Mouse (Mus musculus): ENCODE results near the gene Pik3cg. TPM values are rescaled to one million over a fixed set of nuclear protein-coding genes. Genes with fewer than 3 reads are reported as not detected.
A peak's percentile ranks its signal among the peaks of the same experiment; 100 is the strongest.
"Not testable (repeated sequence)": the region's sequence is repeated elsewhere in the genome, so short reads cannot be mapped to it uniquely, and the experiment has no call there.

Gene Pik3cg
- 2.9 and 3.7 TPM in 2 replicates for polyA plus RNA-seq (2014; fragmentation: Nextera tagmentation; extraction: Ambion mirVana)

- WGBS, result 45% methylated on average over 22 of the region's 22 CpGs
- Histone ChIP-seq H3K27ac (ENCODE audit: low read depth) (no peak within 1 kb of the TSS; the same call in 1 of the 2 replicates), H3K9ac (ENCODE audit: low read length) (no peak within 1 kb of the TSS), H3K36me3 (ENCODE audit: control insufficient read depth, insufficient read depth, low read length) (no peaks in the 10 kb centered on the region), H3K4me3 (ENCODE audit: low read depth, low read length) (peak within 1 kb of the TSS; percentile 12; the same call in 1 of the 2 replicates), H3K4me1 (replicated peaks; ENCODE audit: control insufficient read depth, insufficient read depth, low read length) (no peaks in the 10 kb centered on the region; the same call in 1 of the 2 replicates), H3K27me3 (replicated peaks; ENCODE audit: control insufficient read depth, insufficient read depth, low read length) (no peaks in the 10 kb centered on the region), H3K9me3 (ENCODE audit: control insufficient read depth, low read length) (no peaks in the 10 kb centered on the region), H3K4me2 (ENCODE audit: low read length) (peak within 1 kb of the TSS; percentile 38)
- ATAC-seq (replicated peaks; ENCODE audit: low FRiP score, low TSS enrichment, low read depth), result no peak
- DNase-seq (ENCODE audit: low spot score), result peak; percentile 65
These were observed at the start of gene Pik3cg for GRCm38 (mm10) chr12:32207948-32208891. Gene Pik3cg (minus strand): TSS chr12:32208659.

GRCm38 (mm10) chr12:32248483-32248882 is 40.0 kb upstream of the Pik3cg start:
- DNase-seq (ENCODE audit: low spot score) (no peak), ATAC-seq (replicated peaks; ENCODE audit: low FRiP score, low TSS enrichment, low read depth) (no peak)
- WGBS, result 46% methylated on average over 2 of the region's 2 CpGs
- H3K9me3 ChIP-seq (ENCODE audit: control insufficient read depth, low read length), result no peaks in the 10 kb centered on the region
- H3K4me1 ChIP-seq (replicated peaks; ENCODE audit: control insufficient read depth, insufficient read depth, low read length), result no peaks in the 10 kb centered on the region
- H3K27me3 ChIP-seq (replicated peaks; ENCODE audit: control insufficient read depth, insufficient read depth, low read length), result no peaks in the 10 kb centered on the region
- no peak overlapping the region for H3K27ac ChIP-seq (ENCODE audit: low read depth)
- H3K4me2 ChIP-seq (ENCODE audit: low read length), result no peak overlapping the region
- H3K4me3 ChIP-seq (ENCODE audit: low read depth, low read length), result no peak overlapping the region
- no peak overlapping the region for H3K9ac ChIP-seq (ENCODE audit: low read length)
- no peaks in the 10 kb centered on the region for H3K36me3 ChIP-seq (ENCODE audit: control insufficient read depth, insufficient read depth, low read length)

GRCm38 (mm10) chr12:32245566-32246233 is 37.2 kb upstream of the Pik3cg start:
- no peak overlapping the region for H3K4me2 ChIP-seq (ENCODE audit: low read length)
- H3K36me3 ChIP-seq (ENCODE audit: control insufficient read depth, insufficient read depth, low read length), result no peaks in the 10 kb centered on the region
- no peaks in the 10 kb centered on the region for H3K27me3 ChIP-seq (replicated peaks; ENCODE audit: control insufficient read depth, insufficient read depth, low read length)
- ATAC-seq (replicated peaks; ENCODE audit: low FRiP score, low TSS enrichment, low read depth) (no peak), DNase-seq (ENCODE audit: low spot score) (no peak)
- 47% methylated on average over 5 of the region's 5 CpGs for WGBS
- no peaks in the 10 kb centered on the region for H3K9me3 ChIP-seq (ENCODE audit: control insufficient read depth, low read length)
- H3K4me1 ChIP-seq (replicated peaks; ENCODE audit: control insufficient read depth, insufficient read depth, low read length), result no peaks in the 10 kb centered on the region
- H3K9ac ChIP-seq (ENCODE audit: low read length), result no peak overlapping the region
- no peak overlapping the region for H3K4me3 ChIP-seq (ENCODE audit: low read depth, low read length)
- H3K27ac ChIP-seq (ENCODE audit: low read depth), result no peak overlapping the region

- no peak overlapping the region for H3K27ac ChIP-seq (ENCODE audit: low read depth)
- no peaks in the 10 kb centered on the region for H3K9me3 ChIP-seq (ENCODE audit: control insufficient read depth, low read length)
- WGBS, result 75% methylated on average over 1 of the region's 1 CpGs
- H3K4me1 ChIP-seq (replicated peaks; ENCODE audit: control insufficient read depth, insufficient read depth, low read length), result no peaks in the 10 kb centered on the region
- DNase-seq (ENCODE audit: low spot score) (no peak), ATAC-seq (replicated peaks; ENCODE audit: low FRiP score, low TSS enrichment, low read depth) (no peak)
- no peaks in the 10 kb centered on the region for H3K27me3 ChIP-seq (replicated peaks; ENCODE audit: control insufficient read depth, insufficient read depth, low read length)
- H3K4me2 ChIP-seq (ENCODE audit: low read length), result no peak overlapping the region
- no peak overlapping the region for H3K9ac ChIP-seq (ENCODE audit: low read length)
- no peaks in the 10 kb centered on the region for H3K36me3 ChIP-seq (ENCODE audit: control insufficient read depth, insufficient read depth, low read length)
- H3K4me3 ChIP-seq (ENCODE audit: low read depth, low read length), result no peak overlapping the region
These were observed 35.1 kb upstream of the Pik3cg start for GRCm38 (mm10) chr12:32243586-32243985.

GRCm38 (mm10) chr12:32239134-32239533 is 30.7 kb upstream of the Pik3cg start:
- not testable (repeated sequence) for H3K36me3 ChIP-seq (ENCODE audit: control insufficient read depth, insufficient read depth, low read length); DNase-seq (ENCODE audit: low spot score); H3K4me1 ChIP-seq (replicated peaks; ENCODE audit: control insufficient read depth, insufficient read depth, low read length); H3K27ac ChIP-seq (ENCODE audit: low read depth); H3K4me2 ChIP-seq (ENCODE audit: low read length); H3K9me3 ChIP-seq (ENCODE audit: control insufficient read depth, low read length); H3K9ac ChIP-seq (ENCODE audit: low read length); H3K4me3 ChIP-seq (ENCODE audit: low read depth, low read length); ATAC-seq (replicated peaks; ENCODE audit: low FRiP score, low TSS enrichment, low read depth); H3K27me3 ChIP-seq (replicated peaks; ENCODE audit: control insufficient read depth, insufficient read depth, low read length)
- 66% methylated on average over 3 of the region's 3 CpGs for WGBS

- Histone ChIP-seq H3K9ac (ENCODE audit: low read length) (no peak overlapping the region), H3K27me3 (replicated peaks; ENCODE audit: control insufficient read depth, insufficient read depth, low read length) (no peaks in the 10 kb centered on the region), H3K4me3 (ENCODE audit: low read depth, low read length) (no peak overlapping the region), H3K36me3 (ENCODE audit: control insufficient read depth, insufficient read depth, low read length) (no peaks in the 10 kb centered on the region), H3K4me1 (replicated peaks; ENCODE audit: control insufficient read depth, insufficient read depth, low read length) (no peaks in the 10 kb centered on the region), H3K4me2 (ENCODE audit: low read length) (no peak overlapping the region), H3K9me3 (ENCODE audit: control insufficient read depth, low read length) (no peaks in the 10 kb centered on the region), H3K27ac (ENCODE audit: low read depth) (no peak overlapping the region)
- 50% methylated on average over 5 of the region's 5 CpGs for WGBS
- no peak for ATAC-seq (replicated peaks; ENCODE audit: low FRiP score, low TSS enrichment, low read depth)
- DNase-seq (ENCODE audit: low spot score), result no peak
These were observed 30.0 kb upstream of the Pik3cg start for GRCm38 (mm10) chr12:32238433-32238832.

- Histone ChIP-seq H3K27ac (ENCODE audit: low read depth) (no peak overlapping the region), H3K9ac (ENCODE audit: low read length) (no peak overlapping the region), H3K9me3 (ENCODE audit: control insufficient read depth, low read length) (no peaks in the 10 kb centered on the region), H3K4me3 (ENCODE audit: low read depth, low read length) (no peak overlapping the region), H3K4me1 (replicated peaks; ENCODE audit: control insufficient read depth, insufficient read depth, low read length) (no peaks in the 10 kb centered on the region), H3K4me2 (ENCODE audit: low read length) (no peak overlapping the region), H3K27me3 (replicated peaks; ENCODE audit: control insufficient read depth, insufficient read depth, low read length) (no peaks in the 10 kb centered on the region), H3K36me3 (ENCODE audit: control insufficient read depth, insufficient read depth, low read length) (no peaks in the 10 kb centered on the region)
- 61% methylated on average over 5 of the region's 5 CpGs for WGBS
- ATAC-seq (replicated peaks; ENCODE audit: low FRiP score, low TSS enrichment, low read depth) (no peak), DNase-seq (ENCODE audit: low spot score) (no peak)
These were observed 29.4 kb upstream of the Pik3cg start for GRCm38 (mm10) chr12:32237839-32238238.

GRCm38 (mm10) chr12:32237139-32237538 is 28.7 kb upstream of the Pik3cg start:
- ATAC-seq (replicated peaks; ENCODE audit: low FRiP score, low TSS enrichment, low read depth) (no peak), DNase-seq (ENCODE audit: low spot score) (no peak)
- 72% methylated on average over 1 of the region's 1 CpGs for WGBS
- no peaks in the 10 kb centered on the region for H3K27me3 ChIP-seq (replicated peaks; ENCODE audit: control insufficient read depth, insufficient read depth, low read length)
- no peaks in the 10 kb centered on the region for H3K4me1 ChIP-seq (replicated peaks; ENCODE audit: control insufficient read depth, insufficient read depth, low read length)
- no peak overlapping the region for H3K27ac ChIP-seq (ENCODE audit: low read depth)
- no peak overlapping the region for H3K4me2 ChIP-seq (ENCODE audit: low read length)
- no peak overlapping the region for H3K9ac ChIP-seq (ENCODE audit: low read length)
- no peaks in the 10 kb centered on the region for H3K9me3 ChIP-seq (ENCODE audit: control insufficient read depth, low read length)
- no peaks in the 10 kb centered on the region for H3K36me3 ChIP-seq (ENCODE audit: control insufficient read depth, insufficient read depth, low read length)
- no peak overlapping the region for H3K4me3 ChIP-seq (ENCODE audit: low read depth, low read length)

Measured in intestine, embryonic 14.5 days (tissue).